Mouse (Mus musculus) heart, adult 8-10 months (tissue): Measurements from ENCODE around the gene Top1. TPM values are rescaled to one million over a fixed set of nuclear protein-coding genes. Genes with fewer than 3 reads are reported as not detected.
A peak's percentile ranks its signal among the peaks of the same experiment; 100 is the strongest.

Experiments used
- DNase-seq: peaks from one replicate; pipeline ENCODE4 v3.0.0; 2022; ENCODE audit warnings: low spot score
- total RNA-seq, 4 experiments: library from RNA; stranded (reverse); gene quantifications; 2 replicates each; pipeline ENCODE4 v1.2.4; 2022

The Top1 gene
- 10 to 100 TPM; 39.8 to 46.9 (median 43.0) TPM for total RNA-seq

- DNase-seq, result peak; percentile 99
Measured at GRCm38 (mm10) chr2:160645614-160646137, at the start of gene Top1. Gene Top1, plus strand, starts transcription at chr2:160645888.

GRCm38 (mm10) chr2:160597582-160598281 is 48.0 kb upstream of the Top1 start:
- peak; percentile 59 for DNase-seq

- DNase-seq, result peak; percentile 31
Measured at GRCm38 (mm10) chr2:160601805-160602204, 43.9 kb upstream of the Top1 start.

- DNase-seq, result no peak
Measured at GRCm38 (mm10) chr2:160603154-160603933, 42.3 kb upstream of the Top1 start.

- no peak for DNase-seq
Measured at GRCm38 (mm10) chr2:160610012-160610411, 35.7 kb upstream of the Top1 start.

GRCm38 (mm10) chr2:160613186-160613919 is 32.3 kb upstream of the Top1 start:
- no peak for DNase-seq

GRCm38 (mm10) chr2:160617741-160618140 is 27.9 kb upstream of the Top1 start:
- DNase-seq, result no peak

- no peak for DNase-seq
Measured at GRCm38 (mm10) chr2:160618619-160619220, 27.0 kb upstream of the Top1 start.

GRCm38 (mm10) chr2:160619300-160619699 is 26.4 kb upstream of the Top1 start:
- no peak for DNase-seq

GRCm38 (mm10) chr2:160619831-160620230 is 25.9 kb upstream of the Top1 start:
- DNase-seq, result peak; percentile 89

- peak; percentile 26 for DNase-seq
Measured at GRCm38 (mm10) chr2:160620279-160620963, 25.3 kb upstream of the Top1 start.

GRCm38 (mm10) chr2:160621001-160621448 is 24.7 kb upstream of the Top1 start:
- peak; percentile 55 for DNase-seq

- peak; percentile 95 for DNase-seq
Measured at GRCm38 (mm10) chr2:160621661-160622211, 24.0 kb upstream of the Top1 start.

- DNase-seq, result no peak
Measured at GRCm38 (mm10) chr2:160622646-160623045, 23.0 kb upstream of the Top1 start.

- DNase-seq, result no peak
Measured at GRCm38 (mm10) chr2:160623745-160624144, 21.9 kb upstream of the Top1 start.

GRCm38 (mm10) chr2:160627207-160628025 is 18.3 kb upstream of the Top1 start:
- no peak for DNase-seq

GRCm38 (mm10) chr2:160628055-160628454 is 17.6 kb upstream of the Top1 start:
- no peak for DNase-seq

- no peak for DNase-seq
Measured at GRCm38 (mm10) chr2:160628666-160629527, 16.8 kb upstream of the Top1 start.

GRCm38 (mm10) chr2:160629528-160629830 is 16.2 kb upstream of the Top1 start:
- no peak for DNase-seq
